Mouse (Mus musculus) G1E (cell line): ENCODE data around the gene Golm1. TPM values are rescaled to one million over a fixed set of nuclear protein-coding genes. Genes with fewer than 3 reads are reported as not detected.

ENCODE experiments used
- ATAC-seq: 2 replicates; pipeline ENCODE4 v1.8.0; 2016; ENCODE audit warnings: mild to moderate bottlenecking; ENCODE audit not compliant: insufficient number of reproducible peaks, poor library complexity, low FRiP score, severe bottlenecking; ENCODE audit errors: extremely low read depth
- DNase-seq: peaks from one replicate; pipeline ENCODE4 v3.0.0; 2012; ENCODE audit warnings: low spot score
- H3K27me3 ChIP-seq: 2 replicates; pipeline ENCODE4 v1.6.1; 2012; ENCODE audit warnings: mild to moderate bottlenecking, low read length, inconsistent platforms; ENCODE audit not compliant: insufficient read depth
- H3K36me3 ChIP-seq: replicated peaks from 2 replicates; pipeline ENCODE3; 2012; ENCODE audit warnings: mild to moderate bottlenecking, inconsistent platforms
- H3K4me1 ChIP-seq: 2 replicates; pipeline ENCODE4 v1.6.1; 2012; ENCODE audit warnings: low read depth, low read length, inconsistent platforms, mixed read lengths; ENCODE audit not compliant: insufficient read depth
- H3K4me3 ChIP-seq: 2 replicates; pipeline ENCODE4 v1.5.1; 2012; ENCODE audit warnings: low read depth, mild to moderate bottlenecking, inconsistent platforms, low read length, moderate library complexity, mixed read lengths
- H3K9me3 ChIP-seq: replicated peaks from 2 replicates; pipeline ENCODE4 v1.6.1; 2012; ENCODE audit warnings: inconsistent platforms
- CTCF ChIP-seq: IDR thresholded peaks from 2 replicates; pipeline ENCODE4 v1.5.1; 2012; ENCODE audit warnings: low read depth, low read length, inconsistent platforms, mixed read lengths
- GATA1 ChIP-seq: IDR thresholded peaks from 2 replicates; pipeline ENCODE4 v1.6.1; 2012; ENCODE audit warnings: borderline replicate concordance, low read length, inconsistent platforms, mixed read lengths
- GATA2 ChIP-seq: IDR thresholded peaks from 2 replicates; pipeline ENCODE4 v1.6.1; 2012; ENCODE audit warnings: low read depth, low read length, inconsistent platforms, borderline replicate concordance
- POLR2AphosphoS5 ChIP-seq: IDR thresholded peaks from 2 replicates; pipeline ENCODE4 v1.6.1; 2012; ENCODE audit warnings: low read depth, low read length, inconsistent platforms; ENCODE audit not compliant: insufficient replicate concordance
- TAL1 ChIP-seq: conservative IDR thresholded peaks from 2 replicates; pipeline ENCODE4 v1.6.1; 2012; ENCODE audit warnings: low read depth, low read length, inconsistent platforms, mixed read lengths
- polyA plus RNA-seq: library from polyadenylated mRNA; stranded (reverse); fragments of >175 nt; gene quantifications from 2 replicates; pipeline ENCODE4 v1.2.3, GENCODE M21; 2012
- total RNA-seq, 2 experiments: library from RNA; stranded (forward) in 1 of 2; stranded (reverse) in 1 of 2; fragments of 200-1000 nt in 1 of 2; fragments of >200 nt in 1 of 2; fragmentation: Nextera tagmentation in 1 of 2; gene quantifications; 2 replicates each; pipeline ENCODE4 v1.2.3; 2014 to 2017

Gene Golm1
- total and polyA plus RNA-seq, 3 experiments: 32.8 to 146 (median 139) TPM

DNA sequence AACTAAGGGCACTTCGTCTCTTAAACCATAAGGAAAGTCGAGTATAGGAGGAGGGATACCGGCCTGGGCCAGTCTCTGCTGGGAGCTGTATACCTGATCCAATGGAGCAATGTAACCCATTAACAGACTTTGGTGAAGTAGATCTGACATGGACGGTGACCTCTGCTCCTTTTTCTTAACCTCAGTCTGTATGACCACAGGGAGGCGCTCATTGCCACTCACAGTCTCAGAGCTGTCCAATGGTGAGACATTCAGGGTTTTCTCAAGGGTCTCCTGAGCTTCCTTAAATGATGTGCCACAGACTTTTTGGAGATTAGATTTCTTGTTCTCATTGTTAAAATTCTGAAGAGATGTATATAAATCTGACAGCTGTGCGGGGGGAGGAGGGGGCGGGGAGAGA lies 15.0 kb upstream of the Golm1 start:
- peaks cover 7% of the 10 kb centered on the region; the same call in 1 of the 2 replicates for H3K4me1 ChIP-seq
- H3K27me3 ChIP-seq: peaks cover 14% of the 10 kb centered on the region
- no peak for TF ChIP-seq GATA2
- no peak for TF ChIP-seq TAL1
- TF ChIP-seq GATA1: no peak
- TF ChIP-seq CTCF: no peak
- no peak for TF ChIP-seq POLR2AphosphoS5
- peaks cover 5% of the 10 kb centered on the region for H3K9me3 ChIP-seq
- no peaks in the 10 kb centered on the region for H3K36me3 ChIP-seq
- DNase-seq: no peak
- no peak overlapping the region for H3K4me3 ChIP-seq
- no peak for ATAC-seq

DNA sequence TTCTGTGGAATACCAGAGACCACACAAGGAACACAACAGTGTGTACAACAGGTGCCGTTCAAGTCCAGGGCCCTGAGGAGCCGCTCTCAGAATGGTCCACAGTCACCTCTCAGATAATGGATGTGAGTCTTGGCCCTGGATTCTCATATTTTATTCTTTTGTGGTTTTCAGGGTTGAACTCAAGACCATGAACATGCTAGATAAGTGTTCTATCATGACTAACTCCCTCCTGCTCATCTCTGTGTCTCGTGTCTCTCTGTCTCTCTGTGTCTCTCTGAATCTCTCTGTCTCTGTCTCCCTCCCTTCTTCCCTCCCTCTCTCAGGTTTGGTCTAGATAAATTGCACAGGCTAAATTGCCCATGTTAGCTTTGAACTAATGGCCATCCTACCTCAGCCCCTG lies 14.2 kb upstream of the Golm1 start:
- Histone ChIP-seq H3K9me3 (peaks cover 5% of the 10 kb centered on the region), H3K36me3 (no peaks in the 10 kb centered on the region), H3K27me3 (peaks cover 12% of the 10 kb centered on the region), H3K4me1 (peaks cover 13% of the 10 kb centered on the region), H3K4me3 (no peak overlapping the region)
- no peak for TF ChIP-seq GATA1
- no peak for TF ChIP-seq POLR2AphosphoS5
- TF ChIP-seq TAL1: no peak
- TF ChIP-seq GATA2: no peak
- no peak for TF ChIP-seq CTCF
- no peak for DNase-seq
- ATAC-seq: no peak

DNA sequence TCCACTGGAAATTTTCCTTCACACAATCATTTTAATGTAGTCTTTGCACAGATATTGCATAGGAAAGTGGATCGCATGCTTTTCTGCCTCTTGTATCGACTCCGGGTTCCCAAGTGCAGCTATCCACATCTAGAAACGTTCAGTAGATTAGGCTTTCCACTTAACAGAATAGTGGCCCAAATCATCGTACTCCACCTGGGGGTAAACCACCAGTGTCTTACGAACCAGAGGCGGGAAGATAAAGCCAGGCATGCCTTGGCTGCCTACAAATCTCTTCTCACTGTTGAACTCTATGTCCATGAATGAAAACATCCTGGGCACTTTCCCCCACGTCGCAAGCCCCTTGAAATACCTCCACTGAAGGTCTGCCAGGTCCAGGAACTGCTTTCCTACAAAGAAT lies 13.7 kb upstream of the Golm1 start:
- Histone ChIP-seq H3K36me3 (no peaks in the 10 kb centered on the region), H3K9me3 (peaks cover 5% of the 10 kb centered on the region), H3K4me1 (peaks cover 13% of the 10 kb centered on the region), H3K4me3 (no peak overlapping the region), H3K27me3 (peaks cover 12% of the 10 kb centered on the region)
- TF ChIP-seq GATA1 (no peak), TAL1 (no peak), CTCF (no peak), GATA2 (no peak), POLR2AphosphoS5 (no peak)
- ATAC-seq: no peak
- DNase-seq: no peak

DNA sequence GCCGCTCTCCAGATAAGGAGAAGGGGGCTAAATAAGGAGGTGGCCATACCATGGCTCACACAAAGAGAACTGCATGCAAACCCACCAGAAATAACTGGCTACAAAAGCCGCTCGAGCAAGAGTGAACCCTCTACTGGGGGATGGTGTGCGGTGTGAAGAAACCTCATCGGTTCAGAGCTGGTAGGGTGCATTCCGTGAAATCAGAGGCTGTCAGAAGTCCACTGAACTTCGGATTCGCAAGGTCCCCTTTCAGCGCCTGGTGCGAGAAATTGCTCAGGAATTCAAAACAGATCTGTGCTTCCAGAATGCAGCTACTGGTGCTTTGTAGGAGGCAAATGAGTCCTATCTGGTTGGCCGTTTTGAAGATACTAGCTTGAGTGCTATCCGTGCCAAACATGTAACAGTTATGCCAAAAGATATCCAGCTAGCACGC lies 12.7 kb upstream of the Golm1 start:
- no peak overlapping the region for H3K4me3 ChIP-seq
- H3K9me3 ChIP-seq: peaks cover 5% of the 10 kb centered on the region
- TF ChIP-seq POLR2AphosphoS5 (no peak), TAL1 (no peak)
- H3K27me3 ChIP-seq: peaks cover 5% of the 10 kb centered on the region
- ATAC-seq (no peak), DNase-seq (no peak)
- no peaks in the 10 kb centered on the region for H3K36me3 ChIP-seq
- peaks cover 8% of the 10 kb centered on the region for H3K4me1 ChIP-seq

DNA sequence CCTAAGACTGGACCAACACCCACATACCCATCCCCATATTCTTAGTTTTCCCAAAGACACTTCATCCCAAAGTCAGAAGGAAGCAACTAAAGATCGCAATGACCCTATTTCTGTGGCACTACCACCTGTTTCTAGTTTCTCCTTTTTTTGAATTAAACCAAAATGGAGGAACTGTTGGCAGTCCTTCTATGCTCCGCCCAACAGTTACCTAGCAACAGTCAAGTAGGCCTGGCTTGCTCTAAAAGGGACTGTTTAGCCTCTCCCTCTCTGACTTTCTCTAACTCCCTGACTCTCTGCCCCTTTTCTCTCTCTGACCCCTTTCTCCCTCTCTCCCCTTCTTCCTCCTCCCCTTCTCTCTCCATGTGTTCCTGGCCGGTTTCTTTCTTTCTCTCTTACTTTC lies 9.6 kb upstream of the Golm1 start:
- peaks cover 31% of the 10 kb centered on the region for H3K4me1 ChIP-seq
- ATAC-seq (no peak), DNase-seq (no peak)
- H3K9me3 ChIP-seq: no peaks in the 10 kb centered on the region
- H3K27me3 ChIP-seq: no peaks in the 10 kb centered on the region; the same call in 1 of the 2 replicates
- TF ChIP-seq CTCF: no peak
- TF ChIP-seq GATA1: no peak
- no peak for TF ChIP-seq GATA2
- TF ChIP-seq POLR2AphosphoS5: no peak
- no peak for TF ChIP-seq TAL1
- H3K36me3 ChIP-seq: no peaks in the 10 kb centered on the region
- H3K4me3 ChIP-seq: no peak overlapping the region

DNA sequence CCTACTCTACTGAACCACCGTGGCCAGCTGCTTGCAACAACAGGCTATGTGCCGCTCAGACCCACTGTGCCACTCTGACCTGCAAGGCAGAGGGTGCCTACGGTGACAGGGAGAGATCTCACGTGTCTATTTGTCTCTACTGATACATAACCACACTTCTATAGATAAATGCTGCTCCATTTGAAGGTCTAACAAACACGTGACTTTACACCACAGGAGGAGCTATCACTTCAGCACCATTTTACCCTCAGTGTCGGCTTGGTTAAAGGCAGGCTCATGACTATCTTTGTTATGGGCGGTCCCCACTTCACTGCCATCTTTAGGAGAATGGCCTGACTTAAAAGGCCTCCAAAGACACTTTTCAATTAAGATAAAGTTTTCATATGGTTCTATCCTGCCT lies 7.0 kb upstream of the Golm1 start:
- no peak for TF ChIP-seq POLR2AphosphoS5
- no peak for TF ChIP-seq GATA1
- no peak for TF ChIP-seq TAL1
- TF ChIP-seq CTCF: no peak
- TF ChIP-seq GATA2: no peak
- Histone ChIP-seq H3K9me3 (no peaks in the 10 kb centered on the region), H3K4me3 (peak overlapping the region; percentile 37; the same call in 1 of the 2 replicates), H3K36me3 (no peaks in the 10 kb centered on the region), H3K4me1 (peaks cover 55% of the 10 kb centered on the region), H3K27me3 (no peaks in the 10 kb centered on the region)
- DNase-seq (no peak), ATAC-seq (no peak)

DNA sequence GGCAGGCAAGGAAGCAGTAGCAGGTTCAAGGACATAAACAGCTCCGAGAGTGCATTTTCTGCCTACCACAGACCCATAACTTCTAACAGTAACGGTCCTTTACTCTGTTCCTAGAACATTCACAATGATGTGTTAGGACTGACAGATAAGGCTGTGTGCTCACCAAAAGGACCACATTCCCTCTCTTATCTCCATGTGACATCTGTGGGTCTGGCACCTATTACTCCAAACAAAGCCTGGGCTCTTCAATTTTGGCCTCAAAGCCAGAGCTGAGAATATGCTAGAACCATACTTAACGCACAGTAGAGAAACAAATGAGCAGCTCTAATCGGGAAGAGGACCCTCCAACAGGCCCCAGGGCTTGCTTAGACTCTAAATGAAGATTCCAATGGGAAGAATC lies 4.3 kb upstream of the Golm1 start:
- H3K4me1 ChIP-seq: peaks cover 67% of the 10 kb centered on the region
- ATAC-seq (peak; percentile 77), DNase-seq (peak; percentile 61)
- H3K27me3 ChIP-seq: no peaks in the 10 kb centered on the region
- H3K9me3 ChIP-seq: 0 out of 2 replicates have a peak, but pooled peaks cover 3% of the 10 kb centered on the region
- TF ChIP-seq GATA2 (no peak), TAL1 (peak; percentile 85)
- H3K4me3 ChIP-seq: peak overlapping the region; percentile 45; the same call in 1 of the 2 replicates
- H3K36me3 ChIP-seq: no peaks in the 10 kb centered on the region
